Mouse (Mus musculus) ovary, adult 18-20 months (tissue): Measurements from ENCODE around the gene Rbfox1.

Source experiments
- DNase-seq: peaks from one replicate; pipeline ENCODE4 v3.0.0; 2022; ENCODE audit warnings: low spot score, mixed read lengths

Rbfox1 gene

GRCm38 (mm10) chr16:6927661-6928060 lies 1042.5 kb downstream of the Rbfox1 start:
- no peak for DNase-seq

GRCm38 (mm10) chr16:6930795-6931194 lies 1045.6 kb downstream of the Rbfox1 start:
- DNase-seq, result no peak

- no peak for DNase-seq
Measured at GRCm38 (mm10) chr16:6946151-6946550, 1061.0 kb downstream of the Rbfox1 start.

- no peak for DNase-seq
Measured at GRCm38 (mm10) chr16:6949666-6950065, 1064.5 kb downstream of the Rbfox1 start.

- no peak for DNase-seq
Measured at GRCm38 (mm10) chr16:6955102-6955675, 1070.0 kb downstream of the Rbfox1 start.

- no peak for DNase-seq
Measured at GRCm38 (mm10) chr16:6961931-6962379, 1076.8 kb downstream of the Rbfox1 start.

GRCm38 (mm10) chr16:6962508-6962907 lies 1077.4 kb downstream of the Rbfox1 start:
- no peak for DNase-seq

- no peak for DNase-seq
Measured at GRCm38 (mm10) chr16:6963533-6963932, 1078.4 kb downstream of the Rbfox1 start.

- no peak for DNase-seq
Measured at GRCm38 (mm10) chr16:6964720-6965583, 1079.8 kb downstream of the Rbfox1 start.

GRCm38 (mm10) chr16:6969986-6970385 lies 1084.8 kb downstream of the Rbfox1 start:
- no peak for DNase-seq

GRCm38 (mm10) chr16:6976341-6976740 lies 1091.2 kb downstream of the Rbfox1 start:
- no peak for DNase-seq

- DNase-seq, result no peak
Measured at GRCm38 (mm10) chr16:6983947-6984346, 1098.8 kb downstream of the Rbfox1 start.

GRCm38 (mm10) chr16:6986031-6986430 lies 1100.9 kb downstream of the Rbfox1 start:
- DNase-seq, result no peak

- DNase-seq, result no peak
Measured at GRCm38 (mm10) chr16:6986494-6986893, 1101.3 kb downstream of the Rbfox1 start.

- no peak for DNase-seq
Measured at GRCm38 (mm10) chr16:6992251-6992650, 1107.1 kb downstream of the Rbfox1 start.

- DNase-seq, result no peak
Measured at GRCm38 (mm10) chr16:6993180-6993579, 1108.0 kb downstream of the Rbfox1 start.

GRCm38 (mm10) chr16:6997109-6997508 lies 1112.0 kb downstream of the Rbfox1 start:
- DNase-seq, result no peak

GRCm38 (mm10) chr16:6997834-6998233 lies 1112.7 kb downstream of the Rbfox1 start:
- DNase-seq, result no peak

GRCm38 (mm10) chr16:7004565-7004964 lies 1119.4 kb downstream of the Rbfox1 start:
- no peak for DNase-seq

- DNase-seq, result no peak
Measured at GRCm38 (mm10) chr16:7005478-7005877, 1120.3 kb downstream of the Rbfox1 start.

GRCm38 (mm10) chr16:7017310-7017709 lies 1132.2 kb downstream of the Rbfox1 start:
- no peak for DNase-seq

GRCm38 (mm10) chr16:7034231-7034630 lies 1149.1 kb downstream of the Rbfox1 start:
- DNase-seq, result no peak

- DNase-seq, result no peak
Measured at GRCm38 (mm10) chr16:7036566-7036965, 1151.4 kb downstream of the Rbfox1 start.
